Comparison of ENCODE assay signal across 8 mouse cellular contexts in the genomic region with DNA sequence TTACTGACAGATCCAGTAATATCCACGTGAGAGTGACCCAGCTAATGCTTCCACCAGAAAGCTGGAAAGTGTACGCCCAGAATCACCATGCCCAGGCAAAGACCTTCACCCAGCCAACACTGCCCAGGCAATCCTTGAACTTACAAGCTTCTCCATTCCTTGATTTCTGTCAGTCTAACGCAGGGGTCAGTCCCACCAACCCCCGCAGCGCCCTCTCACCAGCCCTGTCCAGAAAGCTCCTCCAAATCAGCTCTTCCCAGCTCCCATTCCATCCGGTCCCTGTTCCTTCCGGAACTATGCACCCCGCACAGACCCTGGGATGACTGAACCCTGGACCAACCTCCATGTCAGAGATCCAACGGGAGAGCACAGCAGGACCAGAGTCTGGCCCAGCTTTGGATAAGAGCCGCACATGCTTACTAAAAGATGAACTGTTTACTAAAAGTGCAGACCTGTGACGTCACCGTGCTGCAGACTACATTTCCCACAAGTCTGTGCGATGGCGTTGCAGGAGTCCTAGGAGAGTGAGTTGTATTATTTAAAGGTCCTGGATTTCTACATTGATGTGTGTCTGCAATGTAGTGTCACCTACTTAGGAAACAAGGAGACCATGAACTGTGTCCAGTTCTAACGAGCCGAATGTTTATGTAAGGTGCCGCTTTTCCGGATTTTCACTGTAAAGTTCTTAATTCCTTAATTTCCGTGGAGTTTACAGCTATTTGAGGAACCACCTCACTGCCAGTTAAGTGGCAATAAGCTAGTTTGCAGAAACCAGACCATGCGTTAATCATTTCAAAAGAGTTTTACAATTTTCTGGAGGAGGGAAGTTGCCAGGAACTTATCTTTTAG. TPM values are rescaled to one million over a fixed set of nuclear protein-coding genes. Genes with fewer than 3 reads are reported as not detected.
DNase-seq lines count a peak whose midpoint lies in the region; ATAC-seq and TF ChIP-seq lines count a peak whose summit lies in the region.

A gene (minus strand): TSS at position 453 of the 849 bp plus-strand sequence.

- H3K27ac ChIP-seq in cortical plate, adult 2 months (ENCODE audit: insufficient read depth, low read length): 0 out of 2 replicates have a peak within 1 kb of the TSS, but pooled peaks have one; percentile 3

- H3K27me3 ChIP-seq in megakaryocyte, embryonic 14.5 days (replicated peaks): no peaks in the 10 kb centered on the region

- peak; percentile 44 for TF ChIP-seq POLR2A in cortical plate, adult 2 months (IDR thresholded peaks at IDR 0.05; ENCODE audit: extremely low read depth, insufficient read depth, low read length)

- DNase-seq in gastrocnemius, adult 8-10 months (ENCODE audit: low spot score in 2 of 2): peak; percentile 85
- peak; percentile 71 for DNase-seq in hindlimb bud, embryonic 11.5 days (ENCODE audit: extremely low spot score, low read depth, low spot score)
- DNase-seq in left cerebral cortex, adult 8-10 months (ENCODE audit: low spot score in 2 of 2): peak; percentile 76 to 90
- DNase-seq in right cerebral cortex, postnatal 10 days (ENCODE audit: low spot score in 2 of 2): peak; percentile 92 to 95
- DNase-seq in urinary bladder, postnatal 25 days (ENCODE audit: low spot score): peak; percentile 82

- ATAC-seq in activated CD4-positive, CD25-positive, alpha-beta regulatory T cell, adult 4 months: peak; percentile 100

- peaks cover 30% of the 10 kb centered on the region for H3K36me3 ChIP-seq in megakaryocyte, embryonic 14.5 days (replicated peaks; ENCODE audit: low read length)

- H3K4me3 ChIP-seq in cortical plate, adult 2 months (ENCODE audit: insufficient read depth, low read length): peak within 1 kb of the TSS; percentile 64
- H3K4me3 ChIP-seq in megakaryocyte, embryonic 14.5 days (replicated peaks): peak within 1 kb of the TSS; percentile 92

- H3K4me1 ChIP-seq in cortical plate, adult 2 months (ENCODE audit: control insufficient read depth, insufficient read depth, low read length): no peaks in the 10 kb centered on the region; the same call in 1 of the 2 replicates
- H3K4me1 ChIP-seq in megakaryocyte, embryonic 14.5 days: peaks cover 16% of the 10 kb centered on the region

- no peak for TF ChIP-seq CTCF in cortical plate, adult 2 months (IDR thresholded peaks at IDR 0.05; ENCODE audit: extremely low read depth, insufficient read depth, low read length)

- no peaks in the 10 kb centered on the region for H3K9me3 ChIP-seq in megakaryocyte, embryonic 14.5 days

RNA-seq across cellular contexts. Expression of the gene that starts here (rescaled TPM):
- 10 to 100 TPM; 13.5 to 15.2 TPM for polyA plus RNA-seq in activated CD4-positive, CD25-positive, alpha-beta regulatory T cell, adult 4 months (2017; shearing (Covaris generic))
- 9.1 TPM in 2 replicates for polyA plus RNA-seq in cortical plate, adult 2 months (2012; rRNA removed)
- 1 to 10 TPM; 7.1 to 8.5 (median 8.2) TPM for total RNA-seq in gastrocnemius, adult 8-10 months (2022)
- 10 to 100 TPM; 11.8 to 15.0 (median 14.3) TPM for total RNA-seq in left cerebral cortex, adult 8-10 months (2022)
- polyA plus RNA-seq in megakaryocyte, embryonic 14.5 days (2012; ENCODE audit: insufficient read depth, low replicate concordance): 0.13 TPM in 1 of 2 replicates, not detected in the other

Comparison
In these comparisons a context has a peak if more than half of its experiments do, and no peak if none do; other contexts are left out.
1. Peak in every context shown above with its lines: DNase-seq, ATAC-seq, H3K4me3 ChIP-seq and H3K27ac ChIP-seq.